Mouse (Mus musculus): ENCODE measurements around the gene Tmed2. TPM values are rescaled to one million over a fixed set of nuclear protein-coding genes. Genes with fewer than 3 reads are reported as not detected.
"Not testable (repeated sequence)": the region's sequence is repeated elsewhere in the genome, so short reads cannot be mapped to it uniquely, and the experiment has no call there.

Gene Tmed2
- polyA plus RNA-seq, 1 experiment, result 133 TPM

DNA sequence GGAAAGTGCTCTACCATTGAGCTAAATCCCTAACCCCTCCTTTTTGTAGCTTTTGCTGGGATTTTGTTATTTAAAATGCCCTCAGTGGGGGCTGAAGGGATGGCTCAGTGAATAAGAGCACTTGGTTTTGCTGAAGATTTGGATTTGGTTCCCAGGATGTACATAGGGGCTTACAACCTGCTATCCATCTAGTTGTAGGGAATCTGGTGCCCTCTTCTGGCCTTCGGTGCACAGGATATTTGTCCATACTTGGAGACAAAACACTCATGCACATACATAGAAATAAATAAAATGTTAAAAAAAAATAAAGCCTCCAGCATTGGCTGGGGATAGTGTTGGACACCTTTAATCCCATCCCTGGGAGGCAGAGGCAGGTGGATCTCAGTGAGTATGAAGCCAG is 14.7 kb downstream of the Tmed2 start:
- no peak for DNase-seq (ENCODE audit: extremely low spot score in 1 of 2, low spot score in 1 of 2)

- peak; percentile 63 to 74 for DNase-seq (ENCODE audit: extremely low spot score in 1 of 2, low spot score in 1 of 2)
These were observed 30.6 kb downstream of the Tmed2 start for GRCm38 (mm10) chr5:124571068-124571467.

- DNase-seq (ENCODE audit: extremely low spot score in 1 of 2, low spot score in 1 of 2), result no peak
These were observed 35.0 kb downstream of the Tmed2 start for GRCm38 (mm10) chr5:124575467-124575866.

DNA sequence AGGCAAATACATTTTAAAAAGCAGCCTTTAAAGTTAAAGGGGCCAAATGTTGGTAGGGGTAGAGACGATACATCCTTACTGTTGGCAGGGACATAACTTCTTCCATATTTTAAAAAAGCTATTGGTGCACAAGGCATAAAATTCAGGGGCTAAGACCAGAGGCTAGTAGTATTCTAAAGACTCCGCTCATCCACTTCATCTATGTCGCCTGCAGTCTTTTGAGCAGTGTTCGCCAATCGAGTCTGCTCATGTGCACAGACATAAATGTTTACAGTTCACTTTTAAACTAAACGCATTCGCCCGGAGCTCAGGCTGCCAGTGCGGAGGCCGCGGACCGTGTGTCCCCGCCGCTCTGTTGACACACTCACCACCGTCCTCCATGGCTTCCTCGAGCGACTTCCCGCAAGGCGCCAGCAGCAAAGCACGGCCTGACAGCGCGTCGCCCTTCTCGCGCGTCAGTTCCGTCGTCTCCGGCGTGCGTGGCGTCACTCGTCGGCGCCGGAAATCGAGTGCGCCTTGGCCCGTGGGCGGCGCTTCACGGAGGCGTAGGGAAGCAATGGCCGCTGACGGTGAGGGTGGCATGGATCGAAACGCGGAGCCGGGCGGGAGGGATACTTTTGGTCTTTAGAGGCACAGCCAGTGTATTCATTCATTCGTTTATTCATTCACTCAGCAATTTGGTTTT is 38.3 kb downstream of the Tmed2 start, which contains the start of the genes Eif2b1 and Gtf2h3:
Gene Eif2b1, minus strand, starts transcription at position 499 of the 685 bp plus-strand sequence.
Gene Gtf2h3, plus strand, starts transcription at position 508 of the 685 bp plus-strand sequence.
- peak; percentile 83 to 97 for DNase-seq (ENCODE audit: extremely low spot score in 1 of 2, low spot score in 1 of 2)

- DNase-seq (ENCODE audit: extremely low spot score in 1 of 2, low spot score in 1 of 2), result no peak
These were observed 42.0 kb downstream of the Tmed2 start for GRCm38 (mm10) chr5:124582515-124582914.

DNA sequence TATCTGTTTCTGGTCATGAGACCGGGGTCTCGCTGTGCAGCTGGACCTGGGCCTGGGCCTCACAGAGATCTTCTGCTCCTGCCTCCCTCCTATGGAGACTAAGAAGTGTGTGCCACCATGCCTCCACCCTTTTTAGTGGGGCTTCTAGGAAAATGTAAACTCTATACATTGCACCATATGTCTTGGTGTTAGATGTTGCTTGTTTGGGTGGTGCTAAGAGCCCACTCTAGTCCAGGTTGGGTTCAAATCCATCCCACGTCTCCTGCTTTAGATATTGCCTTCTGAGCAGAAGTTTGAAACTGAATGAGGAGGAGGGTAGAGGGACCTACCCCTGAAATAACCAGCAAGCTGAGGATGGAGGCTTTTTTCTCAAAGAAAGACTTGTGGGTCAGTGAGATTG is 52.3 kb downstream of the Tmed2 start:
- peak in 1 of 2 experiments; percentile 38 for DNase-seq (ENCODE audit: extremely low spot score in 1 of 2, low spot score in 1 of 2)

DNA sequence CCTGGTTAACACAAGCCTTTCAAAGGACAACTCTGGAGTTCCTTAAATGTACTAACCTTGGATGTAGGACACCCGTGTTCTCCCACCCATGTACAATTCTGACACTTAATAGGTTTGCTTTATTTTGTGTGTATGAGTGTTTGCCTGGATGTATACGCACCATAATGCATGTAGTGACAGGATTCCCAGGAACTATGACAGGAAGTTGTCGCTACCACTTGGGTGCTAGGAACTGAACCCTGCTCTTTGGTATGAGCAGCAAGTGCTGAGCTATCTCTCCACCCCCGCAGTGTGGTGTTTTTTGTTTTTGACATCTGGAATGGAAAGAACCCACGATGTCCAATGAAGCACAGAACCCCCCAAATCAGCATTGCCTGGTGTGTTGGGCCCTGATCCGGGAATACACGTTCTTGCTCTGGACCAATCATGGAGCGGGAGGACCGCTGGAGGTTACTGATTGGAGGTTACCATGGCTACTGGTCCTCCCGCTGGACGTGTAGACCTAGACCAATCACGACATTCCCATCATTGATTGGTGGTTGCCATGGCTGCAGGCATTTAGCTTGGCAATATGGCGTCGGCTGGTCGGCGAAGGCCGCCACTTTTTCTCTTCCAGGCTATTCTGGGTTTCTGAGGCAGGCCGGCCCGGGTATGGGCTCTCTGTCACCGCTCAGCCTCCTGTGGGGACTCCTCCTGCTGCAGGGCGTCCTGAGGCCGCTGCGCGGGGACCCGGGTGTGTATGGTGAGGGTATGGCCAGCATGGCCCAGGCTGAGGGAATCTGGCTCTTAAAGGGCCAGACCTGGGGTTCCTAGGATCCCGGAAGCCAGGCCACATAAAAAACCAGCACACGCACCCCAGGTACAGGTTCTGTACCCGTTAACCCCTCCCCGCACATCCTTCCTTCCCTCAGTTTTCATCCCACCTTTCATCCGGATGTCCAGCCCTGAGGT is 58.0 kb downstream of the Tmed2 start:
- peak; percentile 95 to 97 for DNase-seq (ENCODE audit: extremely low spot score in 1 of 2, low spot score in 1 of 2)

- not testable (repeated sequence) for DNase-seq (ENCODE audit: extremely low spot score in 1 of 2, low spot score in 1 of 2)
These were observed 59.2 kb downstream of the Tmed2 start for GRCm38 (mm10) chr5:124599726-124600125.

Other genes starting within 250 kb of the Tmed2 start
- 21.1 and 21.7 TPM in 2 replicates for gene Mphosph9, start 212.7 kb upstream of the Tmed2 start, polyA plus RNA-seq (2012; rRNA removed)
- gene 2810006K23Rik, start 212.6 kb upstream of the Tmed2 start, polyA plus RNA-seq (2012; rRNA removed), result 14.6 and 15.6 TPM in 2 replicates
- gene Cdk2ap1, start 177.6 kb upstream of the Tmed2 start, polyA plus RNA-seq (2012; rRNA removed), result 182 and 239 TPM in 2 replicates
- gene Sbno1, start 114.7 kb upstream of the Tmed2 start, polyA plus RNA-seq (2012; rRNA removed), result 57.7 and 59.5 TPM in 2 replicates
- gene Kmt5a, start 100.8 kb upstream of the Tmed2 start, polyA plus RNA-seq (2012; rRNA removed), result 41.8 and 54.3 TPM in 2 replicates
- gene Rilpl2, start 62.3 kb upstream of the Tmed2 start, polyA plus RNA-seq (2012; rRNA removed), result 24.5 and 25.9 TPM in 2 replicates
- 9.6 and 11.8 TPM in 2 replicates for gene Snrnp35, start 57.6 kb upstream of the Tmed2 start, polyA plus RNA-seq (2012; rRNA removed)
- 44.7 and 51.7 TPM in 2 replicates for gene Rilpl1, start 9.3 kb upstream of the Tmed2 start, polyA plus RNA-seq (2012; rRNA removed)
- 38.2 and 38.3 TPM in 2 replicates for gene Ddx55, start 12.2 kb downstream of the Tmed2 start, polyA plus RNA-seq (2012; rRNA removed)
- 31.1 and 32.2 TPM in 2 replicates for gene Eif2b1, start 38.4 kb downstream of the Tmed2 start, polyA plus RNA-seq (2012; rRNA removed)
- gene Gtf2h3, start 38.4 kb downstream of the Tmed2 start, polyA plus RNA-seq (2012; rRNA removed), result 50.6 and 56.4 TPM in 2 replicates
- 41.7 and 44.4 TPM in 2 replicates for gene Atp6v0a2, start 87.9 kb downstream of the Tmed2 start, polyA plus RNA-seq (2012; rRNA removed)
- gene Dnah10, start 184.4 kb downstream of the Tmed2 start, polyA plus RNA-seq (2012; rRNA removed), result 0.26 and 0.38 TPM in 2 replicates